Mouse (Mus musculus) MEL (cell line): ENCODE data around the gene Ttc21b. TPM values are rescaled to one million over a fixed set of nuclear protein-coding genes. Genes with fewer than 3 reads are reported as not detected.

ENCODE experiments used
- DNase-seq: peaks from one replicate; pipeline ENCODE4 v3.0.0; 2011; ENCODE audit warnings: low read depth, low spot score
- H3K27ac ChIP-seq: 2 replicates; pipeline ENCODE4 v1.5.1; 2012; ENCODE audit warnings: low read depth, mild to moderate bottlenecking, control low read depth, low read length, moderate library complexity; ENCODE audit not compliant: control insufficient read depth
- H3K27me3 ChIP-seq, 2 experiments: fragments of 150-350 bp in 1 of 2; sonication (generic) in 1 of 2; 2 replicates each; pipeline ENCODE4 v1.6.1; 2012; ENCODE audit warnings: low read length in 2 of 2, mild to moderate bottlenecking in 2 of 2, improper control_type of control experiment in 1 of 2, moderate library complexity in 1 of 2; ENCODE audit not compliant: insufficient read depth in 2 of 2, control insufficient read depth in 1 of 2
- H3K36me3 ChIP-seq, 2 experiments: 2 replicates each; pipeline ENCODE4 v1.6.1; 2012 to 2014; ENCODE audit warnings: low read length in 2 of 2, improper control_type of control experiment in 1 of 2, inconsistent platforms in 1 of 2, mild to moderate bottlenecking in 1 of 2; ENCODE audit not compliant: insufficient read depth in 2 of 2, control insufficient read depth in 1 of 2
- H3K4me1 ChIP-seq, 2 experiments: fragments of 150-350 bp in 1 of 2; sonication (generic) in 1 of 2; 2 replicates each; pipeline ENCODE4 v1.6.1; 2012; ENCODE audit warnings: low read length in 2 of 2, improper control_type of control experiment in 1 of 2, mild to moderate bottlenecking in 1 of 2; ENCODE audit not compliant: insufficient read depth in 2 of 2, control insufficient read depth in 1 of 2
- H3K4me3 ChIP-seq, 2 experiments: fragments of 150-350 bp in 1 of 2; sonication (generic) in 1 of 2; 2 replicates each; pipeline ENCODE4 v1.5.1; 2012; ENCODE audit warnings: low read depth in 2 of 2, low read length in 2 of 2, mild to moderate bottlenecking in 2 of 2, moderate library complexity in 2 of 2, control low read depth in 1 of 2, improper control_type of control experiment in 1 of 2; ENCODE audit not compliant: control insufficient read depth in 1 of 2, insufficient read depth in 1 of 2
- H3K79me2 ChIP-seq: 2 replicates; pipeline ENCODE4 v1.6.1; 2012; ENCODE audit warnings: mild to moderate bottlenecking, low read length, moderate library complexity; ENCODE audit not compliant: control insufficient read depth, poor library complexity, insufficient read depth
- H3K9ac ChIP-seq: 2 replicates; pipeline ENCODE4 v1.6.1; 2012; ENCODE audit warnings: low read depth, mild to moderate bottlenecking, control low read depth, low read length, moderate library complexity; ENCODE audit not compliant: control insufficient read depth, poor library complexity, severe bottlenecking
- H3K9me3 ChIP-seq: fragments of 150-350 bp; sonication (generic); replicated peaks from 2 replicates; pipeline ENCODE4 v1.6.1; 2012; ENCODE audit warnings: mild to moderate bottlenecking, low read length, improper control_type of control experiment, moderate library complexity; ENCODE audit not compliant: insufficient read depth
- CHD1 ChIP-seq: IDR thresholded peaks from 2 replicates; pipeline ENCODE4 v1.6.1; 2012; ENCODE audit warnings: low read depth, mild to moderate bottlenecking, inconsistent platforms, low read length, improper control_type of control experiment
- E2F4 ChIP-seq: IDR thresholded peaks from 2 replicates; pipeline ENCODE4 v1.6.1; 2011; ENCODE audit warnings: low read depth, low read length, improper control_type of control experiment, borderline replicate concordance
- ELF1 ChIP-seq: IDR thresholded peaks from 2 replicates; pipeline ENCODE4 v1.6.1; 2014; ENCODE audit warnings: low read depth, mild to moderate bottlenecking, inconsistent platforms, low read length, improper control_type of control experiment, moderate library complexity
- ETS1 ChIP-seq: IDR thresholded peaks from 2 replicates; pipeline ENCODE4 v1.6.1; 2012; ENCODE audit warnings: low read depth, mild to moderate bottlenecking, inconsistent platforms, low read length, improper control_type of control experiment, moderate library complexity
- GATA1 ChIP-seq: IDR thresholded peaks from 2 replicates; pipeline ENCODE4 v1.6.1; 2011; ENCODE audit warnings: low read depth, low read length, improper control_type of control experiment
- MAFK ChIP-seq: IDR thresholded peaks from 2 replicates; pipeline ENCODE4 v1.6.1; 2011; ENCODE audit warnings: low read depth, mild to moderate bottlenecking, low read length, improper control_type of control experiment, borderline replicate concordance
- MAZ ChIP-seq: IDR thresholded peaks from 2 replicates; pipeline ENCODE4 v1.6.1; 2012; ENCODE audit warnings: low read depth, mild to moderate bottlenecking, inconsistent platforms, low read length, improper control_type of control experiment
- MEF2A ChIP-seq: IDR thresholded peaks from 2 replicates; pipeline ENCODE4 v1.6.1; 2014; ENCODE audit warnings: low read depth, mild to moderate bottlenecking, inconsistent platforms, low read length, improper control_type of control experiment; ENCODE audit not compliant: poor library complexity, insufficient replicate concordance, severe bottlenecking; ENCODE audit errors: extremely low read depth
- MXI1 ChIP-seq: IDR thresholded peaks from 2 replicates; pipeline ENCODE4 v1.6.1; 2011; ENCODE audit warnings: mild to moderate bottlenecking, low read depth, low read length, improper control_type of control experiment
- NELFE ChIP-seq: IDR thresholded peaks from 2 replicates; pipeline ENCODE4 v1.6.1; 2011; ENCODE audit warnings: low read depth, low read length, improper control_type of control experiment
- RAD21 ChIP-seq: IDR thresholded peaks from 2 replicates; pipeline ENCODE4 v1.6.1; 2011; ENCODE audit warnings: mild to moderate bottlenecking, low read depth, low read length, improper control_type of control experiment
- RCOR1 ChIP-seq: IDR thresholded peaks from 2 replicates; pipeline ENCODE4 v1.6.1; 2012; ENCODE audit warnings: low read depth, mild to moderate bottlenecking, inconsistent platforms, low read length, improper control_type of control experiment
- SMC3 ChIP-seq: IDR thresholded peaks from 2 replicates; pipeline ENCODE4 v1.6.1; 2011; ENCODE audit warnings: low read depth, low read length, improper control_type of control experiment
- TBP ChIP-seq: IDR thresholded peaks from 2 replicates; pipeline ENCODE4 v1.8.0; 2011; ENCODE audit warnings: low read depth, low read length, improper control_type of control experiment
- TCF12 ChIP-seq: IDR thresholded peaks from 2 replicates; pipeline ENCODE4 v1.6.1; 2014; ENCODE audit warnings: low read depth, mild to moderate bottlenecking, inconsistent platforms, low read length, improper control_type of control experiment, moderate library complexity
- USF2 ChIP-seq, 2 experiments: IDR thresholded peaks; 2 replicates each; pipeline ENCODE4 v1.6.1; 2011 to 2012; ENCODE audit warnings: improper control_type of control experiment in 2 of 2, low read length in 2 of 2, borderline replicate concordance in 1 of 2, inconsistent platforms in 1 of 2, low read depth in 1 of 2, mild to moderate bottlenecking in 1 of 2; ENCODE audit not compliant: insufficient read depth in 1 of 2
- ZKSCAN1 ChIP-seq: IDR thresholded peaks from 2 replicates; pipeline ENCODE4 v1.6.1; 2012; ENCODE audit warnings: low read depth, mild to moderate bottlenecking, inconsistent platforms, low read length, improper control_type of control experiment, moderate library complexity
- ZNF384 ChIP-seq: IDR thresholded peaks from 2 replicates; pipeline ENCODE4 v1.6.1; 2012; ENCODE audit warnings: low read depth, mild to moderate bottlenecking, inconsistent platforms, low read length, improper control_type of control experiment
- polyA plus RNA-seq, 2 experiments: library from polyadenylated mRNA; stranded (reverse) in 1 of 2; unstranded in 1 of 2; fragments of >175 nt in 1 of 2; fragments of >200 nt in 1 of 2; gene quantifications; 2 replicates each; pipeline versions ENCODE4 v1.2.1 to v1.2.4; 2012; ENCODE audit warnings: low replicate concordance in 2 of 2, low read depth in 1 of 2; ENCODE audit not compliant: insufficient read length in 2 of 2, insufficient read depth in 1 of 2, missing spikeins in 1 of 2
- total RNA-seq: library from RNA; depleted of rRNA; stranded (reverse); fragments of 300-350 nt; gene quantifications from 2 replicates; pipeline ENCODE4 v1.2.3, GENCODE M21; 2012

Gene Ttc21b
- total and polyA plus RNA-seq, 3 experiments: not detected

- no peak for DNase-seq
- no peak overlapping the region for H3K9ac ChIP-seq
- H3K36me3 ChIP-seq: no peaks in the 10 kb centered on the region
- no peaks in the 10 kb centered on the region for H3K79me2 ChIP-seq
- TF ChIP-seq USF2 (IDR thresholded peaks at IDR 0.05; ENCODE audit: borderline replicate concordance in 1 of 2, insufficient read depth in 1 of 2, low read depth in 1 of 2, low read length in 2 of 2): no peak
- TF ChIP-seq RAD21: no peak
- TF ChIP-seq CHD1: no peak
- no peak for TF ChIP-seq E2F4
- TF ChIP-seq MXI1: no peak
- TF ChIP-seq ZKSCAN1: no peak
- TF ChIP-seq MAZ: no peak
- no peak for TF ChIP-seq SMC3
- no peak for TF ChIP-seq TCF12
- no peak for TF ChIP-seq MEF2A
- TF ChIP-seq ELF1: no peak
- TF ChIP-seq TBP: no peak
- no peak for TF ChIP-seq RCOR1
- TF ChIP-seq GATA1: no peak
- no peak for TF ChIP-seq ZNF384
- H3K4me3 ChIP-seq: no peak overlapping the region
- H3K27me3 ChIP-seq: no peaks in the 10 kb centered on the region
- no peaks in the 10 kb centered on the region for H3K4me1 ChIP-seq
- H3K9me3 ChIP-seq: no peaks in the 10 kb centered on the region
- H3K27ac ChIP-seq: no peak overlapping the region
Measured at GRCm38 (mm10) chr2:66206796-66207195, 49.6 kb downstream of the Ttc21b start.

- TF ChIP-seq ETS1: no peak
- no peak for TF ChIP-seq MAFK
- no peak for TF ChIP-seq CHD1
- TF ChIP-seq ZNF384: no peak
- TF ChIP-seq NELFE: no peak
- TF ChIP-seq RCOR1: no peak
Measured at GRCm38 (mm10) chr2:66204218-66204617, 52.2 kb downstream of the Ttc21b start.

More at GRCm38 (mm10) chr2:66204218-66204617, 52.2 kb downstream of the Ttc21b start:
- no peak overlapping the region for H3K4me3 ChIP-seq
- H3K36me3 ChIP-seq: no peaks in the 10 kb centered on the region
- H3K4me1 ChIP-seq: no peaks in the 10 kb centered on the region
- H3K27ac ChIP-seq: no peak overlapping the region
- H3K27me3 ChIP-seq: no peaks in the 10 kb centered on the region
- H3K79me2 ChIP-seq: no peaks in the 10 kb centered on the region
- no peaks in the 10 kb centered on the region for H3K9me3 ChIP-seq
- DNase-seq: no peak
- no peak overlapping the region for H3K9ac ChIP-seq
